Mouse (Mus musculus) embryonic fibroblast, embryonic 13.5 days (primary cell): ENCODE data around the gene Kcnma1.

Source experiments
- CTCF ChIP-seq: IDR thresholded peaks from 2 replicates; pipeline ENCODE4 v1.5.1; 2011; ENCODE audit warnings: mild to moderate bottlenecking, control low read depth, low read length, moderate library complexity, borderline replicate concordance; ENCODE audit not compliant: insufficient read depth
- POLR2A ChIP-seq: IDR thresholded peaks from 2 replicates; pipeline ENCODE4 v1.6.1; 2011; ENCODE audit warnings: low read depth, mild to moderate bottlenecking, control low read depth, low read length, moderate library complexity

- no peak for TF ChIP-seq CTCF
- TF ChIP-seq POLR2A, result no peak
Measured at GRCm38 (mm10) chr14:24006276-24006675, 8.0 kb downstream of the Kcnma1 start.
